Mouse (Mus musculus) kidney, postnatal 4 days (tissue): ENCODE data around the gene Gm17727.
A peak's percentile ranks its signal among the peaks of the same experiment; 100 is the strongest.
"Not testable (repeated sequence)": the region's sequence is repeated elsewhere in the genome, so short reads cannot be mapped to it uniquely, and the experiment has no call there.

ENCODE experiments used
- DNase-seq, 2 experiments: peaks; one replicate each; pipeline ENCODE4 v3.0.0; 2021; ENCODE audit warnings: mixed read lengths in 2 of 2

Gene Gm17727

DNA sequence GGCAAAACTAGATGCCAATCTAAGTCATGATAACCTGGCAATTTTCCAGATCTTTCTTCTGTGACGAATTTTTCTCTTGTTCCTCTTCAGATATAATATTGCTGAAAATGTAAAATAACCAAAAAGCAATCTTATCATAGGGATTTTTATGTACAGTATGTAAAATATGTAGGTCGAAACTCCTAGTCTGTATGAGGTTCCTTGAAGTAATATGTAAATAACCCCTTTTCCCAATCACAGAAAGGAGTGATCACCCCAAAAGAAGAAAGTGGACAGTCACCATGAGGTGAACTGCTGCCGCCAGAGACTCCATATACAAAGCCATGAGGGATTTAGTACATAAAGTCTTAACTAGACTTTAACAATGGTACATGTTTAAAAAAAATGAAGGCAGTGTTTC, at the start of gene Gm17727:
TSS of gene Gm17727 (minus strand) at position 101 of the 400 bp plus-strand sequence.
- no peak for DNase-seq

DNA sequence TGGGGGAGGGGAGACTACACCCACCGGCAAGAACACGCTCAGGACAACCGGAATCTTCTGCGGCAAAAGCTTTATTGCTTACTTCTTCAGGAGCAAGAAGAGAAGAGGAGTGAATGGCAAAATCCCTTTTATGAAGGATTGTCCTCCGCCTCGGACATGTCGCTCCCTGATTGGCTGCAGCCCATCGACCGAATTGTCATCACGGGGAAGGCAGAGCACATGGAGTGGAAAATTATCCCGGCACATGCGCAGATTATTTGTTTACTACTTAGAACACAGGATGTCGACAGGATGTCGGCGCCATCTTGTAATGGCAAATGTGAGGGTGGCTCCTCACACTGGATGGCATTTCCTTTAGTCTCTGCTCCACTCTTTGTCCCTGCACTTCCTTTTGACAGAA, 40.0 kb upstream of the Gm17727 start:
- DNase-seq = not testable (repeated sequence)

DNA sequence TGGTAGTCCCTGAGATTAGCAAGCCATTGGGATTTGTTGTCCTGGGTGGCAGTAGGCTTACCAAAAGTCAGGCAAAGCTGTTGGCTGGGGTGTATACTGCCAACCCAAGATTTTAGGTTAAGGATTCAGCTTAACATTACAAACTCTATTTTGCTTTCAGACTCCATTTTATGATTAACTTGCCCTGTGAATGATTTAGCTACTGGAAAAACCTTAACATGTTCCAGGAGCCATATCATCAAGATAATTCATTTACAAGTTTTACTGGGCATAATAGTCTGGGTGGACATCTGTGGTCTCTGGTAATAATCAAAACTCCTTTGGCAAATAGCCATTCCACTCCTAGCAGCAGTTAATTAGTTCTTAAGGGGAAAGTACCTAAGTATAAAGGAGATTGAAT, 20.2 kb upstream of the Gm17727 start:
- peak in 1 of 2 experiments; percentile 1 for DNase-seq

DNA sequence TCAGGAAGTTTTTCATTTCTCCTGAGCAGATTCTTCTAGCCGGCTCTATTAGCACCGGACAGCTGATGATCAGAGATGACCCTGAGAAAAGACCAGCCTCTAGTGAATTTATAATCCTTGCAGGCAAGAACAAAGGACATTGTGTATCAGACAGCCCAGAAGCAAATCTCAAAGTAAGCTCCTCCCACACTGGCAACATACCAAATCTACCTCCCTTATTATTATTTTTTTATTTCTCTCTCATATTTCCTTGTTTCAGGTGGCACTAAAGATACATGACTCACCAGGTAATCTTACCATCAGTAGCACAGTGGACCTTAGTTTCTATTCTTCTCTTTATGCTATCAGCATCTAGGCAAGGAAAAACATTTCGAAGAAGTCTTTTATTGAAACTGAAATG, 12.1 kb upstream of the Gm17727 start, which contains the start of the genes Gm27235 and D730048I06Rik:
TSS of gene Gm27235 (minus strand) at position 101 of the 400 bp plus-strand sequence.
TSS of gene D730048I06Rik (minus strand) at position 112 of the 400 bp plus-strand sequence.
- no peak for DNase-seq

DNA sequence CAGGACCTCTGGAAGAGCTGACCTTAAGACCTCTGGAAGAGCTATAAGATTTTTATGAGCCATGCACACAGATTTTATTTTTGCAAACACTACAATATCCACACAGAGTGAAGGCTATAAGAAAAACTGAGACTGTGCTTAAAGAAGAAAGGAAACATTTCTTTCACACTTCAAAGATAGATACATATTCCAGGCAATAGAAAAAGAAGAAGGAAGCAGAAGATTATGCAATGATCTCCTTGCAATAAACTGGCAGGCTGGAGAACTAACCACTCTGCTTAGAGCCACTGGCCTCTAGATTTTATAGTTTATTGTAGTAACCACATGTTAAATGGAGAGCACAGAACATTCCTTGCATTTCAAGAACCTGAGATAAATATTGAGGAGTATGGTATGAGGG, 21.1 kb downstream of the Gm17727 start:
- no peak for DNase-seq

DNA sequence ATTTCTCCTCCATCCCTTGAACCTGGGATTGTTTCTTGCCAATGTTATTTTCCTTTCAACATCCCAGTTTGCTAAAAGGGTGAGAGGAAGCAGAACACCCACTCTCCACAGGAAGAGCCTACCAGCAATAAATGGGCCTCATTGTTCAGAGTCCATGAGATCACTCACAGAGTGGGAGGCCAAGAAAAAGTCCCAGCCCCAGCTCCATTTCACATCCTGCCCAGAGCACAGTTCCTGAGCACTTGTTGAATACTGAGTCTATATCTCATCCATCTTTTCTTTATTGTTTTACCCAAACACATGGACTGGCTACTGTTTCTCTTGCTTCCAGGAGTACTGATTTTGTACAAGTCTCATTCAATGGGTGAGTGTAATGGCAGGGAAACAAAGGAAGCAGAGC, 37.2 kb downstream of the Gm17727 start, which contains the start of gene Gm17677:
TSS of gene Gm17677 (plus strand) at position 301 of the 400 bp plus-strand sequence.
- DNase-seq = no peak
